Mouse (Mus musculus): ENCODE results near the gene Krt80. TPM values are rescaled to one million over a fixed set of nuclear protein-coding genes. Genes with fewer than 3 reads are reported as not detected.

Krt80 gene
- total and polyA plus RNA-seq, 3 experiments: 2.2 to 3.2 (median 2.8) TPM

GRCm38 (mm10) chr15:101352706-101353465, 17.1 kb downstream of the Krt80 start:
- Histone ChIP-seq H3K27me3 (ENCODE audit: control insufficient read depth, insufficient read depth, low read length) (no peaks in the 10 kb centered on the region), H3K36me3 (ENCODE audit: control insufficient read depth, insufficient read depth, low read length) (no peaks in the 10 kb centered on the region), H3K27ac (no peak overlapping the region), H3K79me2 (replicated peaks; ENCODE audit: control insufficient read depth, insufficient read depth, low read length) (no peaks in the 10 kb centered on the region), H3K9ac (ENCODE audit: low read depth, low read length) (no peak overlapping the region), H3K4me1 (ENCODE audit: control insufficient read depth, insufficient read depth, low read length) (peaks cover 3% of the 10 kb centered on the region; the same call in 1 of the 2 replicates), H3K4me3 (no peak overlapping the region)
- TF ChIP-seq CTCF (IDR thresholded peaks at IDR 0.05) (no peak), EP300 (IDR thresholded peaks at IDR 0.05; ENCODE audit: insufficient read depth, low read depth, low read length) (no peak), POLR2A (IDR thresholded peaks at IDR 0.05; ENCODE audit: insufficient read depth, low read depth, low read length) (no peak)
- intact Hi-C loops (cut with DNase I): no loop called here
- no peak for DNase-seq
- 54% methylated on average over 10 of the region's 10 CpGs for WGBS

- no peaks in the 10 kb centered on the region for H3K79me2 ChIP-seq (replicated peaks; ENCODE audit: control insufficient read depth, insufficient read depth, low read length)
- intact Hi-C loops (cut with DNase I): no loop called here
- TF ChIP-seq EP300 (IDR thresholded peaks at IDR 0.05; ENCODE audit: insufficient read depth, low read depth, low read length) (no peak), POLR2A (IDR thresholded peaks at IDR 0.05; ENCODE audit: insufficient read depth, low read depth, low read length) (no peak), CTCF (IDR thresholded peaks at IDR 0.05) (no peak)
- no peak overlapping the region for H3K9ac ChIP-seq (ENCODE audit: low read depth, low read length)
- no peak overlapping the region for H3K4me3 ChIP-seq
- no peak for DNase-seq
- 82% methylated on average over 13 of the region's 13 CpGs for WGBS
- no peak overlapping the region for H3K27ac ChIP-seq
- no peaks in the 10 kb centered on the region for H3K36me3 ChIP-seq (ENCODE audit: control insufficient read depth, insufficient read depth, low read length)
- H3K27me3 ChIP-seq (ENCODE audit: control insufficient read depth, insufficient read depth, low read length): no peaks in the 10 kb centered on the region
- H3K4me1 ChIP-seq (ENCODE audit: control insufficient read depth, insufficient read depth, low read length): peaks cover 3% of the 10 kb centered on the region; the same call in 1 of the 2 replicates
Observed at GRCm38 (mm10) chr15:101352047-101352446, 17.9 kb downstream of the Krt80 start.

- Histone ChIP-seq H3K27ac (no peak overlapping the region), H3K9ac (ENCODE audit: low read depth, low read length) (no peak overlapping the region), H3K79me2 (replicated peaks; ENCODE audit: control insufficient read depth, insufficient read depth, low read length) (no peaks in the 10 kb centered on the region), H3K27me3 (ENCODE audit: control insufficient read depth, insufficient read depth, low read length) (no peaks in the 10 kb centered on the region), H3K36me3 (ENCODE audit: control insufficient read depth, insufficient read depth, low read length) (no peaks in the 10 kb centered on the region), H3K4me3 (no peak overlapping the region), H3K4me1 (ENCODE audit: control insufficient read depth, insufficient read depth, low read length) (peaks cover 3% of the 10 kb centered on the region; the same call in 1 of the 2 replicates)
- intact Hi-C loops (cut with DNase I): loop anchor here (2.0 kb wide), 2 partner anchors 111 to 431 kb away; no protein-coding TSS in a partner anchor
- peak; percentile 55 to 63 for DNase-seq
- 62% methylated on average over 5 of the region's 5 CpGs for WGBS
- 0 out of 2 replicates have a peak, but pooled peaks have one; percentile 15 for TF ChIP-seq EP300 (IDR thresholded peaks at IDR 0.05; ENCODE audit: insufficient read depth, low read depth, low read length)
- no peak for TF ChIP-seq POLR2A (IDR thresholded peaks at IDR 0.05; ENCODE audit: insufficient read depth, low read depth, low read length)
- TF ChIP-seq CTCF (IDR thresholded peaks at IDR 0.05): peak; percentile 79
Observed at GRCm38 (mm10) chr15:101341797-101342515, 28.0 kb downstream of the Krt80 start.

- H3K27ac ChIP-seq: no peak overlapping the region
- H3K4me3 ChIP-seq: no peak overlapping the region
- no peaks in the 10 kb centered on the region for H3K27me3 ChIP-seq (ENCODE audit: control insufficient read depth, insufficient read depth, low read length)
- H3K9ac ChIP-seq (ENCODE audit: low read depth, low read length): no peak overlapping the region
- H3K36me3 ChIP-seq (ENCODE audit: control insufficient read depth, insufficient read depth, low read length): no peaks in the 10 kb centered on the region
- intact Hi-C loops (cut with DNase I): loop anchor here (2.0 to 5.0 kb wide), 4 partner anchors 157 to 728 kb away; no protein-coding TSS in a partner anchor
- TF ChIP-seq CTCF (IDR thresholded peaks at IDR 0.05): peak; percentile 76
- no peak for TF ChIP-seq POLR2A (IDR thresholded peaks at IDR 0.05; ENCODE audit: insufficient read depth, low read depth, low read length)
- TF ChIP-seq EP300 (IDR thresholded peaks at IDR 0.05; ENCODE audit: insufficient read depth, low read depth, low read length): peak; percentile 87; the same call in 1 of the 2 replicates
- peaks cover 5% of the 10 kb centered on the region; the same call in 1 of the 2 replicates for H3K4me1 ChIP-seq (ENCODE audit: control insufficient read depth, insufficient read depth, low read length)
- DNase-seq: peak; percentile 82 to 88
- WGBS: 3% methylated on average over 2 of the region's 2 CpGs
- H3K79me2 ChIP-seq (replicated peaks; ENCODE audit: control insufficient read depth, insufficient read depth, low read length): no peaks in the 10 kb centered on the region
Observed at GRCm38 (mm10) chr15:101339537-101339936, 30.4 kb downstream of the Krt80 start.

GRCm38 (mm10) chr15:101338359-101338758, 31.6 kb downstream of the Krt80 start:
- intact Hi-C loops (cut with DNase I): loop anchor here (2.0 to 5.0 kb wide), 4 partner anchors 158 to 729 kb away; no protein-coding TSS in a partner anchor
- Histone ChIP-seq H3K27ac (no peak overlapping the region), H3K4me3 (no peak overlapping the region), H3K9ac (ENCODE audit: low read depth, low read length) (no peak overlapping the region), H3K79me2 (replicated peaks; ENCODE audit: control insufficient read depth, insufficient read depth, low read length) (no peaks in the 10 kb centered on the region), H3K27me3 (ENCODE audit: control insufficient read depth, insufficient read depth, low read length) (no peaks in the 10 kb centered on the region), H3K4me1 (ENCODE audit: control insufficient read depth, insufficient read depth, low read length) (peaks cover 5% of the 10 kb centered on the region; the same call in 1 of the 2 replicates), H3K36me3 (ENCODE audit: control insufficient read depth, insufficient read depth, low read length) (no peaks in the 10 kb centered on the region)
- TF ChIP-seq POLR2A (IDR thresholded peaks at IDR 0.05; ENCODE audit: insufficient read depth, low read depth, low read length): no peak
- DNase-seq: no peak
- WGBS: 60% methylated on average over 4 of the region's 4 CpGs

Data from heart, adult 2 months (tissue).